Mouse (Mus musculus) bone marrow, adult 2 months (tissue): ENCODE measurements around the gene Gm5767.

ENCODE experiments used
- CTCF ChIP-seq: fragments of 200-500 bp; IDR thresholded peaks from 2 replicates; pipeline ENCODE4 v1.5.1; 2011; ENCODE audit warnings: low read length, control low read depth; ENCODE audit not compliant: control insufficient read depth, insufficient read depth
- POLR2A ChIP-seq: fragments of 200-500 bp; IDR thresholded peaks from 2 replicates; pipeline ENCODE4 v1.6.1; 2011; ENCODE audit warnings: low read depth, mild to moderate bottlenecking, control low read depth, low read length, borderline replicate concordance; ENCODE audit not compliant: control insufficient read depth

GRCm38 (mm10) chr16:8676228-8676627 lies 4.3 kb upstream of the Gm5767 start:
- TF ChIP-seq CTCF (no peak), POLR2A (no peak)
